Mouse (Mus musculus) c-Kit-positive CD71-positive TER-119-negative erythroid progenitor cells, embryonic 14.5 days (primary cell): ENCODE measurements around the gene Mrgbp.

Experiments
- DNase-seq: peaks from one replicate; pipeline ENCODE4 v3.0.0-alpha.2; 2013; ENCODE audit warnings: low read depth

Mrgbp gene

DNA sequence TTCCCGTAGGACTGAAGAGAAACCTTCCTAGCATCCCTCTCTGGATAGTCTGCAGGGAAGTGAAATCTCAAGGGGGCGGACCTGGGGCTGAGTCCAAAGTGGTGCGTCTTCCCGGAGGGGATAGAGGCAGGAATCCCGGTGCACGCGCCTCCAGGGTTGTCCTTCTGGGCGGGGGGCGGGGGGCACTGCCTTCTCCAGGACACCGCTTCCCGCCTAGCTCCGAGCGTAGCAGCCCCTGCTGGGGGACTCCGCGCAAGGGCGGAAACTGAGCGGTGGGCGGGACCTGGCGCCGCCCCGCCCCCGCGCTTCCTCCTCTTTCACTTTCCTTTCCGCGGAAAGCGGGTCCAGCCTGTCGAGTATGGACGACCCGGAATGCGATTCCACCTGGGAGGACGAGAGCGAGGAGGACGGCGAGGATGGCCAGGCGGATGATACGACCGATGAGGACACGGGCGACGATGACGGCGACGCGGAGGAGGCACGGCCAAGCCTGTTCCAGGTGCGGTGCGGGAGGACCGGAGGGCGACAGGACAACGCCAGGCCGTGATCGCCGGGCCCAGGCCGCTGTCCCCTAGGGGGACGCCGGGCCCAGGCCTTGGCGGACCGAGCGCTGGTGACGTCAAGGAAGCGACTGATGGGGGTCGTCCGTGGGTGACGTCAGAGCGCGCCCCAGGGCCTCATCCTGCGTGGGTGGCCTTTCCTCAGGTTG is 8.2 kb downstream of the Mrgbp start, which contains the start of gene Ogfr:
Ogfr (plus strand) TSS at position 123 of the 709 bp plus-strand sequence.
- no peak for DNase-seq

GRCm38 (mm10) chr2:180597490-180597889 is 16.4 kb downstream of the Mrgbp start, which contains the start of gene Col9a3:
Col9a3 (plus strand) TSS chr2:180597790.
- DNase-seq = no peak

GRCm38 (mm10) chr2:180598157-180598705 is 17.1 kb downstream of the Mrgbp start:
- DNase-seq = no peak

DNA sequence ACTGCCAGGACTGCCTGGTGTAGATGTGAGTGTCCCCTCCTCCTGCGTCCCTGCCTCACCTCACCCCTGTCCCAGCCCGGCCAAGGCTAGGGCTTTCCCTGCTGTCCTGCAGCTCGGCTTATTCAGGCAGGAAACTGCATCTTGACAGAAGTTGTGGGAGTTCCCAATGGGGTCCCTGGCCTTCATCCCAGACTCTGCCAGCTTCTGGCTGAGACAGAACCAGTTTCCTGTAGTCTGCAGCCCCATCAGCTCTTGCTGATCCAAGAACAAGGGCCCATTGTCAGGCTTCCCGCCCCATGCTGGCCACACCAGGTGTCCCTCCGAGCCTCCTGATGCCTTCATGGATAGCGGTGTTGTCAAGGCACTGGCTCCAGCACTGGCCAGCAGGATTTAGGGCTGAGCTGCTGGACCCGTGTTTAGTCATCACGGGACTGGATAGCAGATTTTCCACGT is 19.5 kb downstream of the Mrgbp start:
- DNase-seq = no peak

DNA sequence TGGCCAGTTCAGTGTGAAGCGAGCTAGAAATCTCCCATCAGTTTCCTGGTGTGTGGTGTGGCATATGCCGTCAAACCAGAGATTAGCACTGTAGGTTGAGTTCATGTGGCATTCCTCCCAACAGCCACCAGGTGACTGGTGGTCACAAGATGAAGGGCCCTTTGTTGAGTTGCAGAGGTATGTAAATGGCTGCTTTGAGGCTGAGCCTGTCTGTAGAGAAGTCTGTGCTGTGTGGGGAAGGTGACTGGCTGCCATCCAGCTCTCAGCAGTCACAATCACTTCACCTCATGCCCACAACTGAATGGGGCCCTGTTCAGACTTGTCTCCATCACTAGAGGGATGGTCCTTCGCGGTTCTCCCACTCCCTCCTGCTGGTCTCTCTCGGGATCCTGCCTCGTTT is 23.7 kb downstream of the Mrgbp start:
- no peak for DNase-seq

GRCm38 (mm10) chr2:180610283-180610682 is 29.2 kb downstream of the Mrgbp start:
- no peak for DNase-seq

DNA sequence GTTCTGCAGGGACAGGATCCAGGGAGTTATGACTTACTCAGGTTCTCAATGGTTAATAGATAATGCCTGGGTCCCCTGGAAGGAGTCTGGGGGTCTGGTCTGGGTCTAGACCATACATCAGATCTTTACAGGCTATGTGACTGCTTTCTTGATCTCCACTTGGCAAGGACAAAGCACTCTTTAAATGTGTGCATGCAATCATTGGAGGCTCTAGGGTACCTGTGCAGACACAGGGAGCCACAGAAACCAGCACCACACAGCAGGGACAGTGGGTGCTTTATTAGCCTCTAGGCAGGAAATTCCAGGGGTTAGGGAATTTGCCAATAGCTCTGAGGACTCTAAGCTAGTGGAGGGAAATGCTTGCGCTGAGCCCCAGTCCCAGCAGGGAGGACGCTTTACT is 30.8 kb downstream of the Mrgbp start:
- no peak for DNase-seq
